Mouse (Mus musculus): ENCODE measurements around the gene Lzic. TPM values are rescaled to one million over a fixed set of nuclear protein-coding genes. Genes with fewer than 3 reads are reported as not detected.

The Lzic gene
- polyA plus RNA-seq, 1 experiment from 2014 or later, result 58.5 TPM

DNA sequence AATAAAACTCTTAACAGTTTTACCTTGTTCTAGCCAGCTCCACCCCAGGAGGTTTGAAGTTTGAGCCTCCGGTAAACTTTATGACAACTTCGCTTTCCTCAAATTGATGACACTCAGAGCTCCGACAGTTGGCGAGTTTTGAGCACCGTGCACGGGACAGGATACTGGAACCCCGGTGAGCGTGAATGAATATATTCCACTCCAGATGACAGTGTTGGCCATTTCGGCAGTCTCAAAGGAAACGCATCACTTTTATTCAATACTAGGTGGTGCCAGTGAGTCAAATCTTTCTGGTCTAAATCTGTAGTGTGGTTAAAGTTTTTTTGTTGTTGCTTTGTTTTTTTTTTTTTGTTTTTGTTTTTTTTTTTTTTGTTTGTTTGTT, 787 bp downstream of the Lzic start:
- DNase-seq (ENCODE audit: low spot score) (peak; percentile 58), ATAC-seq (replicated peaks; ENCODE audit: insufficient number of reproducible peaks, low FRiP score, low TSS enrichment, low read depth) (no peak; the same call in 1 of the 2 replicates)
- H3K9ac ChIP-seq (replicated peaks; ENCODE audit: low read length), result peak overlapping the region; percentile 76
- H3K4me3 ChIP-seq (ENCODE audit: low read depth, low read length), result peak overlapping the region; percentile 82
- H3K27ac ChIP-seq (replicated peaks; ENCODE audit: low read depth, low read length), result no peak overlapping the region
- under 1% methylated on average over 10 of the region's 10 CpGs for WGBS
- H3K27me3 ChIP-seq (ENCODE audit: control insufficient read depth, insufficient read depth, low read length), result no peaks in the 10 kb centered on the region
- H3K4me2 ChIP-seq (ENCODE audit: low read depth, low read length), result peak overlapping the region; percentile 80
- H3K4me1 ChIP-seq (ENCODE audit: control insufficient read depth, insufficient read depth, low read length), result no peaks in the 10 kb centered on the region
- peaks cover 10% of the 10 kb centered on the region for H3K36me3 ChIP-seq (replicated peaks; ENCODE audit: control insufficient read depth, insufficient read depth, low read depth, low read length)
- H3K9me3 ChIP-seq (replicated peaks; ENCODE audit: control insufficient read depth, low read length), result no peaks in the 10 kb centered on the region

DNA sequence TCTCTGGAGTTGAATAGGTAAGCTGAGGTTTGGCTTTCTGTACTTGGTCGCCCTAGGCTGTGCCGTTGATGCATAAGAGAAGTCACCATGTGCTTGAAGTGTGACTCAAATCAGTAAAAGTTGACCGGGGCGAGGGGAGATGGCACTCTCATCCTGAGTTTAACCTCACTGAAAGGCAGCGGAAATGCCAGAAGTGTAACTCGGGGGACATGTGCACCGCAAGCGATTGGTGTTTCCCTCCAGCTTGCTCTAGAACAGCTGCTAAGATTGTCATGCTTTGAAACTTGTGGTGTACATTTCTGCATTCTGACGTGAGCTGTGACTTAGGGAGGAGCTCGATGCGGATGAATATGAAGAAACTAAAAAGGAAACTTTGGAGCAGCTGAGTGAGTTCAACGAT, 2.7 kb downstream of the Lzic start:
- H3K9me3 ChIP-seq (replicated peaks; ENCODE audit: control insufficient read depth, low read length), result no peaks in the 10 kb centered on the region
- no peaks in the 10 kb centered on the region for H3K27me3 ChIP-seq (ENCODE audit: control insufficient read depth, insufficient read depth, low read length)
- H3K27ac ChIP-seq (replicated peaks; ENCODE audit: low read depth, low read length), result no peak overlapping the region
- no peaks in the 10 kb centered on the region for H3K4me1 ChIP-seq (ENCODE audit: control insufficient read depth, insufficient read depth, low read length)
- no peak overlapping the region for H3K4me3 ChIP-seq (ENCODE audit: low read depth, low read length)
- H3K4me2 ChIP-seq (ENCODE audit: low read depth, low read length), result no peak overlapping the region
- H3K36me3 ChIP-seq (replicated peaks; ENCODE audit: control insufficient read depth, insufficient read depth, low read depth, low read length), result peaks cover 16% of the 10 kb centered on the region
- no peak overlapping the region for H3K9ac ChIP-seq (replicated peaks; ENCODE audit: low read length)
- ATAC-seq (replicated peaks; ENCODE audit: insufficient number of reproducible peaks, low FRiP score, low TSS enrichment, low read depth) (no peak), DNase-seq (ENCODE audit: low spot score) (no peak)
- 96% methylated on average over 12 of the region's 12 CpGs for WGBS

DNA sequence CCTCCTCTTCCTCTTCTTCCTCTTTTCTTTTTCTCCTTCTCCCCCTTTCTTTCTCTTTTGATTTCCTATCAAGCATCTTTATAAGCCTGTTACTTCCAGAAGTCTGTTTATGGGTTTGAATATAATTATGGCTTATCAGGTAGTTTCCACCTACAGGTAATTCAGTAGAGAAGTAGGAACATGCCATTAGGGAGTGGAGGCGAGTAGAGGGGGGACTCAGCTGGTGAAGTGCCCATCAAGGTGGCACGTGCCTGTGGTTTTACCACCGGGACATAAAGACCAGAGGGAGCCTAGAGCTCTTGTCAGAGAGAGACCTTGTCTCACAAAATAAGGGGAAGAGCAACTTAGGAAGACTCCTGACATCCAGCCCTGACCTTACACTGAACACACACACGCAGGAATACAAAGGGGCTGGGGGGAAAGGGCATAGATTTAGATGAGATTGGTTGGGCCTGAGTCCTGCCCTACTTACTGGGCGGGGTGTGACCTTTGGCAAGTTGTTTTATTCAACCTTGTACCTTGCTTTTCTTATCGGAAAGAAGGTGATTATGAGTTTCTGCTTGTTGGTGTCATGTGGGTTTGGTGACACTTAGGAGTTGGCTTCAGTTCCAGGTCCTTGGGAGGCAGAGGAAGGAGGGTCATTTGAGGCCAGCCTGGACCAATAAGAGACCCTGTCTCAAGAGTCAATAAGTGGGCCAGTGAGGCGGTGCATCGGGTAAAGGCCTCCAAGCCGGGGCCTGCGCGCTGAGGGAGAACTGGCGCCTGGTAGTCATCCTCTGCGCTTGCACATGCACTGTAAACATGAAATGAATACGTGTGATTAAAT, 4.6 kb downstream of the Lzic start:
- no peak for ATAC-seq (replicated peaks; ENCODE audit: insufficient number of reproducible peaks, low FRiP score, low TSS enrichment, low read depth)
- no peak overlapping the region for H3K4me2 ChIP-seq (ENCODE audit: low read depth, low read length)
- H3K9me3 ChIP-seq (replicated peaks; ENCODE audit: control insufficient read depth, low read length), result no peaks in the 10 kb centered on the region
- no peak overlapping the region for H3K27ac ChIP-seq (replicated peaks; ENCODE audit: low read depth, low read length)
- no peaks in the 10 kb centered on the region for H3K4me1 ChIP-seq (ENCODE audit: control insufficient read depth, insufficient read depth, low read length)
- H3K27me3 ChIP-seq (ENCODE audit: control insufficient read depth, insufficient read depth, low read length), result no peaks in the 10 kb centered on the region
- no peak overlapping the region for H3K4me3 ChIP-seq (ENCODE audit: low read depth, low read length)
- no peak for DNase-seq (ENCODE audit: low spot score)
- no peak overlapping the region for H3K9ac ChIP-seq (replicated peaks; ENCODE audit: low read length)
- peaks cover 16% of the 10 kb centered on the region for H3K36me3 ChIP-seq (replicated peaks; ENCODE audit: control insufficient read depth, insufficient read depth, low read depth, low read length)
- WGBS, result 95% methylated on average over 14 of the region's 14 CpGs

DNA sequence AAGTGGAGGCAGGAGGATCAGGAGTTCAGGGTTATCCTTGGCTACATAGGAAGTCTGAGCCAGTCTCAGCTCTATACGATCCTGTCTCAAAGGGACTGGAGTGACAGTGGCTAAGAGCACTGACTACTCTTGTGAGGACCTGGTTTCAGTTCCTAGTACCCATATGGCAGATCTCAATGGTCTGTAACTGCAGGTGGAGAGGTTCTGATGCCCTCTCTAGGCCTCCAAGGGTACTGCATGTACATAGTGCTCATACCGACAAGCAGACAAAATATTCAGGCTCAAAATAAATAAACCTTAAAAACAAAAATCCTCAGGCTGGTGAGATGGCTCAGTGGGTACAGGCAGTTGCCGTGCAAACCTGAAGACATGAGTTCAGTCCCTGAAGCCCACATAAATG, 6.1 kb downstream of the Lzic start:
- Histone ChIP-seq H3K4me1 (ENCODE audit: control insufficient read depth, insufficient read depth, low read length) (no peaks in the 10 kb centered on the region), H3K4me3 (ENCODE audit: low read depth, low read length) (no peak overlapping the region), H3K36me3 (replicated peaks; ENCODE audit: control insufficient read depth, insufficient read depth, low read depth, low read length) (peaks cover 16% of the 10 kb centered on the region), H3K27me3 (ENCODE audit: control insufficient read depth, insufficient read depth, low read length) (no peaks in the 10 kb centered on the region), H3K9ac (replicated peaks; ENCODE audit: low read length) (no peak overlapping the region), H3K27ac (replicated peaks; ENCODE audit: low read depth, low read length) (no peak overlapping the region), H3K9me3 (replicated peaks; ENCODE audit: control insufficient read depth, low read length) (no peaks in the 10 kb centered on the region), H3K4me2 (ENCODE audit: low read depth, low read length) (no peak overlapping the region)
- ATAC-seq (replicated peaks; ENCODE audit: insufficient number of reproducible peaks, low FRiP score, low TSS enrichment, low read depth), result no peak
- DNase-seq (ENCODE audit: low spot score), result no peak
- WGBS, result 93% methylated on average over 3 of the region's 3 CpGs

DNA sequence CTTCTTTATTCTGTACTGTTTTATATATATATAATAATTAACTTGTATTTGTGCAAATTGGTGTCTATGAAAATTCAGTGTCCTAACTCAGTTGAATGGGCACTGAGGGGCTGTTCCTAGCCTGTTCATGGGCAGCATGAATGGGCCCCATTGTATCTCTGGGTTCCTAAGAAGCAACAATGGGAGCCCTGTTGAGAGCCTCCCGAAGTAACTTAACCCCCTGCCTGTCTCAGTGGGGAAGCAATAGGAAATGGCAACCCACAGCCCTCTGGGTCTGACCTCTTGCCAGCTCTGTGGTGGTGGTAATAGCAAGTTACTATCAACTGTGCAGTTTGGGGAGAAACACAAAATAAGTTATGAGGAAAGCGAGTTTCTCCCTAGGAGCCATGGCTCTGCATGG, 11.6 kb downstream of the Lzic start:
- DNase-seq (ENCODE audit: low spot score) (peak; percentile 50), ATAC-seq (replicated peaks; ENCODE audit: insufficient number of reproducible peaks, low FRiP score, low TSS enrichment, low read depth) (no peak)
- Histone ChIP-seq H3K4me1 (ENCODE audit: control insufficient read depth, insufficient read depth, low read length) (no peaks in the 10 kb centered on the region), H3K27me3 (ENCODE audit: control insufficient read depth, insufficient read depth, low read length) (no peaks in the 10 kb centered on the region), H3K36me3 (replicated peaks; ENCODE audit: control insufficient read depth, insufficient read depth, low read depth, low read length) (peaks cover 4% of the 10 kb centered on the region; the same call in 1 of the 2 replicates), H3K9ac (replicated peaks; ENCODE audit: low read length) (no peak overlapping the region), H3K9me3 (replicated peaks; ENCODE audit: control insufficient read depth, low read length) (no peaks in the 10 kb centered on the region), H3K27ac (replicated peaks; ENCODE audit: low read depth, low read length) (no peak overlapping the region), H3K4me3 (ENCODE audit: low read depth, low read length) (no peak overlapping the region), H3K4me2 (ENCODE audit: low read depth, low read length) (no peak overlapping the region)
- 30% methylated on average over 2 of the region's 2 CpGs for WGBS

DNA sequence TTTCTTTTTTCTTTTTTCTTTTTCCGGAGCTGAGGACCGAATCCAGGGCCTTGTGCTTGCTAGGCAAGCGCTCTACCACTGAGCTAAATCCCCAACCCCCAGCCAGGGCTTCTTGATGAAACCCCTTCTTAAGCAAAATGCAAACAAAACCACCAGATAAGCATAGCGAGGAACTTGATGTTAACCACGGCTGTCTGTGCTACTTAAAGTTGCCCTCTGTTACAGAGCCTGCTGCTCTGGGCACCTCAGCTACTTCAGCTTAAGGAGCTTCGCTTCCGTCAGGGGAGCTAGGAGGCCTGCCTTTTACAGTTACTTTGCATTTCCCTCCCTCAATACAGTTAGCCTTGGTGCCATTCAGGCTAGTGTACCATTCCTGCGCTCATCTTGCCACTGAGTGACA, 13.9 kb downstream of the Lzic start:
- WGBS, result 82% methylated on average over 8 of the region's 8 CpGs
- DNase-seq (ENCODE audit: low spot score) (no peak), ATAC-seq (replicated peaks; ENCODE audit: insufficient number of reproducible peaks, low FRiP score, low TSS enrichment, low read depth) (no peak)
- Histone ChIP-seq H3K27ac (replicated peaks; ENCODE audit: low read depth, low read length) (no peak overlapping the region), H3K9ac (replicated peaks; ENCODE audit: low read length) (no peak overlapping the region), H3K4me2 (ENCODE audit: low read depth, low read length) (no peak overlapping the region), H3K36me3 (replicated peaks; ENCODE audit: control insufficient read depth, insufficient read depth, low read depth, low read length) (peaks cover 4% of the 10 kb centered on the region), H3K9me3 (replicated peaks; ENCODE audit: control insufficient read depth, low read length) (no peaks in the 10 kb centered on the region), H3K27me3 (ENCODE audit: control insufficient read depth, insufficient read depth, low read length) (no peaks in the 10 kb centered on the region), H3K4me3 (ENCODE audit: low read depth, low read length) (no peak overlapping the region), H3K4me1 (ENCODE audit: control insufficient read depth, insufficient read depth, low read length) (no peaks in the 10 kb centered on the region)

DNA sequence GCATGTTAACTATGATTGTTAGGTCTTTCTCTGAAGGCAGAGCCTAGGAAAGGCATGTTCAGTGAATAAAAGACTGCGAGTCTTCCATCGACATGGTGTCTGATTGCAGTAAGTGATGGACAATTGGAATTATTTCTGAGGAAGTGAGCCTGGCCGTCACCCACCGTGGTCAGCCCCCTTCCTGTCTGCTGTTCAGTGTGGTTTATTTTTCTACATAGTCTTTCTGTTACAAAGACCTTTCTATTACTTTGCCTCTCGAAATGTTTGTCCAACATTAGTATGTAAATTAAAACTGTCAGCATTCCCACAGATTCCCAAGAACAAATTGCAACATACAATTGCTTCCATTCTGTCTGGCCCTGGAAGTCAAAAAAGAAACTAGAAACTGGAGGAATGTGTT, 14.8 kb downstream of the Lzic start:
- ATAC-seq (replicated peaks; ENCODE audit: insufficient number of reproducible peaks, low FRiP score, low TSS enrichment, low read depth) (no peak), DNase-seq (ENCODE audit: low spot score) (no peak)
- Histone ChIP-seq H3K4me2 (ENCODE audit: low read depth, low read length) (no peak overlapping the region), H3K9ac (replicated peaks; ENCODE audit: low read length) (no peak overlapping the region), H3K36me3 (replicated peaks; ENCODE audit: control insufficient read depth, insufficient read depth, low read depth, low read length) (peaks cover 4% of the 10 kb centered on the region), H3K27ac (replicated peaks; ENCODE audit: low read depth, low read length) (no peak overlapping the region; the same call in 1 of the 2 replicates), H3K4me3 (ENCODE audit: low read depth, low read length) (no peak overlapping the region), H3K4me1 (ENCODE audit: control insufficient read depth, insufficient read depth, low read length) (no peaks in the 10 kb centered on the region), H3K9me3 (replicated peaks; ENCODE audit: control insufficient read depth, low read length) (no peaks in the 10 kb centered on the region), H3K27me3 (ENCODE audit: control insufficient read depth, insufficient read depth, low read length) (no peaks in the 10 kb centered on the region)
- WGBS, result 72% methylated on average over 5 of the region's 5 CpGs

DNA sequence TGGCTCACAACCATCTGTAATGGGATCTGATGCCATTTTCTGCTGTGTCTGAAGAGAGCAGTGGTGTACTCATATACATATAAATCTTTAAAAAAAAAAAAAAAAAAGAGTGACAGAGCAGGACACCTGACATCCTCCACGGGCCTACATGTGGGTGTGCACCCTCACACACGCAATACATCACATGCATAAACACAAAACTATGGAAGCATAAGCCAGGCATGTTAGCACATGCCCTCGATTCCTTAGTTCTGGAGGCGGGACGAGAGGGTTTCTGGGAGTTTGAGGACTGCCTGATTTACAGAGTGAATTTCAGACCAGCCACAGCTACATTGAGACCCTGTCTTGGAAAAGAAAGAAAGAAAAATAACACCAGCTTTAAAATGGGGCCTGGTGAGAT, 19.3 kb downstream of the Lzic start:
- Histone ChIP-seq H3K27ac (replicated peaks; ENCODE audit: low read depth, low read length) (no peak overlapping the region), H3K27me3 (ENCODE audit: control insufficient read depth, insufficient read depth, low read length) (no peaks in the 10 kb centered on the region), H3K4me1 (ENCODE audit: control insufficient read depth, insufficient read depth, low read length) (no peaks in the 10 kb centered on the region), H3K36me3 (replicated peaks; ENCODE audit: control insufficient read depth, insufficient read depth, low read depth, low read length) (no peaks in the 10 kb centered on the region; the same call in 1 of the 2 replicates), H3K4me3 (ENCODE audit: low read depth, low read length) (no peak overlapping the region), H3K9ac (replicated peaks; ENCODE audit: low read length) (no peak overlapping the region), H3K9me3 (replicated peaks; ENCODE audit: control insufficient read depth, low read length) (no peaks in the 10 kb centered on the region), H3K4me2 (ENCODE audit: low read depth, low read length) (no peak overlapping the region)
- DNase-seq (ENCODE audit: low spot score) (no peak), ATAC-seq (replicated peaks; ENCODE audit: insufficient number of reproducible peaks, low FRiP score, low TSS enrichment, low read depth) (no peak)
- WGBS, result 84% methylated on average over 5 of the region's 5 CpGs
